Mouse (Mus musculus) lung, adult 2 months (tissue): ENCODE data around the gene Rpp14.

Experiments
- CTCF ChIP-seq: fragments of 200-500 bp; IDR thresholded peaks from 2 replicates; pipeline ENCODE4 v1.5.1; 2011; ENCODE audit warnings: mild to moderate bottlenecking, low read length, control low read depth; ENCODE audit not compliant: insufficient read depth
- POLR2A ChIP-seq: fragments of 200-500 bp; IDR thresholded peaks from 2 replicates; pipeline ENCODE4 v1.6.1; 2011; ENCODE audit warnings: low read depth, mild to moderate bottlenecking, control low read depth, low read length, borderline replicate concordance; ENCODE audit errors: extremely low read depth

GRCm38 (mm10) chr14:8040179-8040578, 40.0 kb upstream of the Rpp14 start:
- TF ChIP-seq CTCF (no peak), POLR2A (no peak)
